Mouse (Mus musculus) CH12.LX (cell line): Measurements from ENCODE around the gene Miox. TPM values are rescaled to one million over a fixed set of nuclear protein-coding genes. Genes with fewer than 3 reads are reported as not detected.

ENCODE experiments used
- DNase-seq: peaks from one replicate; pipeline ENCODE4 v3.0.0-alpha.2; 2013; ENCODE audit errors: extremely low read depth
- H3K27ac ChIP-seq: 2 replicates; pipeline ENCODE4 v1.5.1; 2012; ENCODE audit warnings: low read depth, mild to moderate bottlenecking, control low read depth, moderate library complexity; ENCODE audit not compliant: insufficient read depth
- H3K27me3 ChIP-seq: replicated peaks from 2 replicates; pipeline ENCODE3; 2012; ENCODE audit warnings: inconsistent platforms
- H3K36me3 ChIP-seq, 2 experiments: replicated peaks in 1 of 2; 2 replicates each; pipeline versions ENCODE3 to v1.6.1; 2012; ENCODE audit warnings: inconsistent platforms in 1 of 2, low read length in 1 of 2, mild to moderate bottlenecking in 1 of 2, mixed read lengths in 1 of 2, moderate library complexity in 1 of 2; ENCODE audit not compliant: control insufficient read depth in 1 of 2, insufficient read depth in 1 of 2
- H3K4me1 ChIP-seq, 2 experiments: 2 replicates each; pipeline ENCODE4 v1.6.1; 2012; ENCODE audit warnings: inconsistent platforms in 1 of 2, moderate library complexity in 1 of 2; ENCODE audit not compliant: insufficient read depth in 2 of 2, control insufficient read depth in 1 of 2
- H3K4me2 ChIP-seq: 2 replicates; pipeline ENCODE4 v1.6.1; 2012; ENCODE audit warnings: low read depth, mild to moderate bottlenecking, control low read depth; ENCODE audit not compliant: poor library complexity, insufficient read depth, severe bottlenecking
- H3K4me3 ChIP-seq, 3 experiments: fragments of 150-350 bp in 1 of 3; sonication (generic) in 1 of 3; replicated peaks in 1 of 3; 2 replicates each; pipeline versions ENCODE3 to v1.5.1; 2011 to 2012; ENCODE audit warnings: low read depth in 2 of 3, low read length in 2 of 3, mild to moderate bottlenecking in 2 of 3, moderate library complexity in 2 of 3, control low read depth in 1 of 3, improper control_type of control experiment in 1 of 3, inconsistent platforms in 1 of 3, mixed read lengths in 1 of 3; ENCODE audit not compliant: poor library complexity in 1 of 3
- H3K79me2 ChIP-seq: replicated peaks from 2 replicates; pipeline ENCODE4 v1.6.1; 2012; ENCODE audit warnings: mild to moderate bottlenecking, moderate library complexity; ENCODE audit not compliant: control insufficient read depth, poor library complexity, insufficient read depth, severe bottlenecking; ENCODE audit errors: extremely low read depth
- H3K9ac ChIP-seq: 2 replicates; pipeline ENCODE4 v1.6.1; 2012; ENCODE audit warnings: low read depth, mild to moderate bottlenecking, control low read depth, moderate library complexity; ENCODE audit not compliant: insufficient read depth
- H3K9me3 ChIP-seq: replicated peaks from 2 replicates; pipeline ENCODE3; 2012; ENCODE audit warnings: low read length, inconsistent platforms, mixed read lengths
- BHLHE40 ChIP-seq: IDR thresholded peaks from 2 replicates; pipeline ENCODE4 v1.6.1; 2011; ENCODE audit warnings: mild to moderate bottlenecking, low read depth, low read length, improper control_type of control experiment
- CTCF ChIP-seq, 2 experiments: IDR thresholded peaks in 1 of 2; conservative IDR thresholded peaks in 1 of 2; 2 replicates each; pipeline ENCODE4 v1.5.1; 2011 to 2012; ENCODE audit warnings: low read depth in 2 of 2, low read length in 2 of 2, improper control_type of control experiment in 1 of 2, inconsistent platforms in 1 of 2, mild to moderate bottlenecking in 1 of 2, moderate library complexity in 1 of 2
- ELF1 ChIP-seq: IDR thresholded peaks from 2 replicates; pipeline ENCODE4 v1.6.1; 2014; ENCODE audit warnings: low read depth, mild to moderate bottlenecking, inconsistent platforms, low read length, improper control_type of control experiment
- GABPA ChIP-seq: IDR thresholded peaks from 2 replicates; pipeline ENCODE4 v1.6.1; 2012; ENCODE audit warnings: low read depth, low read length, improper control_type of control experiment, inconsistent platforms; ENCODE audit not compliant: insufficient replicate concordance
- HCFC1 ChIP-seq: IDR thresholded peaks from 2 replicates; pipeline ENCODE4 v1.6.1; 2012; ENCODE audit warnings: low read depth, mild to moderate bottlenecking, inconsistent platforms, low read length, improper control_type of control experiment
- JUN ChIP-seq: IDR thresholded peaks from 2 replicates; pipeline ENCODE4 v1.6.1; 2011; ENCODE audit warnings: low read depth, mild to moderate bottlenecking, low read length, improper control_type of control experiment, moderate library complexity; ENCODE audit not compliant: insufficient read depth
- JUND ChIP-seq: conservative IDR thresholded peaks from 2 replicates; pipeline ENCODE4 v1.6.1; 2011; ENCODE audit warnings: low read depth, low read length, improper control_type of control experiment
- KAT2A ChIP-seq: IDR thresholded peaks from 2 replicates; pipeline ENCODE4 v1.6.1; 2012; ENCODE audit warnings: low read length, improper control_type of control experiment, inconsistent platforms; ENCODE audit not compliant: insufficient replicate concordance
- MAFK ChIP-seq: IDR thresholded peaks from 2 replicates; pipeline ENCODE4 v1.6.1; 2011; ENCODE audit warnings: low read length, improper control_type of control experiment; ENCODE audit not compliant: insufficient replicate concordance
- MAX ChIP-seq: IDR thresholded peaks from 2 replicates; pipeline ENCODE4 v1.6.1; 2011; ENCODE audit warnings: low read length, improper control_type of control experiment
- MEF2A ChIP-seq: IDR thresholded peaks from 2 replicates; pipeline ENCODE4 v1.6.1; 2014; ENCODE audit warnings: low read depth, mild to moderate bottlenecking, inconsistent platforms, low read length, improper control_type of control experiment, borderline replicate concordance
- MYC ChIP-seq: IDR thresholded peaks from 2 replicates; pipeline ENCODE4 v1.6.1; 2011; ENCODE audit warnings: low read depth, mild to moderate bottlenecking, improper control_type of control experiment, low read length
- NELFE ChIP-seq: IDR thresholded peaks from 2 replicates; pipeline ENCODE4 v1.6.1; 2011; ENCODE audit warnings: low read depth, low read length, improper control_type of control experiment
- POLR2AphosphoS2 ChIP-seq: IDR thresholded peaks from 2 replicates; pipeline ENCODE4 v1.6.1; 2011; ENCODE audit warnings: low read depth, low read length, improper control_type of control experiment
- RAD21 ChIP-seq: IDR thresholded peaks from 2 replicates; pipeline ENCODE4 v1.6.1; 2011; ENCODE audit warnings: low read depth, mild to moderate bottlenecking, low read length, improper control_type of control experiment, moderate library complexity
- SMC3 ChIP-seq: IDR thresholded peaks from 2 replicates; pipeline ENCODE4 v1.6.1; 2011; ENCODE audit warnings: low read depth, low read length, improper control_type of control experiment
- TBP ChIP-seq: conservative IDR thresholded peaks from 2 replicates; pipeline ENCODE4 v1.6.1; 2011; ENCODE audit warnings: low read depth, low read length, improper control_type of control experiment
- TCF12 ChIP-seq: IDR thresholded peaks from 2 replicates; pipeline ENCODE4 v1.6.1; 2014; ENCODE audit warnings: low read depth, mild to moderate bottlenecking, inconsistent platforms, low read length, improper control_type of control experiment
- USF1 ChIP-seq: IDR thresholded peaks from 2 replicates; pipeline ENCODE4 v1.6.1; 2014; ENCODE audit warnings: low read depth, mild to moderate bottlenecking, inconsistent platforms, low read length, improper control_type of control experiment
- USF2 ChIP-seq: conservative IDR thresholded peaks from 2 replicates; pipeline ENCODE4 v1.6.1; 2011; ENCODE audit warnings: low read depth, low read length, improper control_type of control experiment
- ZC3H11A ChIP-seq: IDR thresholded peaks from 2 replicates; pipeline ENCODE4 v1.6.1; 2012; ENCODE audit warnings: low read depth, mild to moderate bottlenecking, inconsistent platforms, low read length, improper control_type of control experiment
- ZKSCAN1 ChIP-seq: IDR thresholded peaks from 2 replicates; pipeline ENCODE4 v1.6.1; 2012; ENCODE audit warnings: low read depth, inconsistent platforms, low read length, improper control_type of control experiment, borderline replicate concordance
- ZNF384 ChIP-seq: IDR thresholded peaks from 2 replicates; pipeline ENCODE4 v1.6.1; 2012; ENCODE audit warnings: low read depth, low read length, improper control_type of control experiment, inconsistent platforms
- dilution Hi-C: fragments of 300-500 bp; cut with MboI; formaldehyde crosslinking; loops from 2 replicates; pipeline ENCODE4 v1.14.3; 2020; ENCODE audit warnings: low sequenced_read_pairs; ENCODE audit not compliant: extremely low pct_unique_long_range_greater_than_20kb, extremely low pct_ligation_motif_present
- in situ Hi-C: fragments of 300-500 bp; cut with MboI; formaldehyde crosslinking; loops from 3 replicates; pipeline ENCODE4 v1.14.3; 2019; ENCODE audit warnings: low sequenced_read_pairs, low pct_ligation_motif_present, low pct_unique_long_range_greater_than_20kb, mixed read lengths
- polyA plus RNA-seq: library from polyadenylated mRNA; unstranded; fragments of >175 nt; gene quantifications from 2 replicates; pipeline ENCODE4 v1.2.1, GENCODE M21; 2012; ENCODE audit warnings: low read depth; ENCODE audit not compliant: insufficient read length
- total RNA-seq, 2 experiments: library from RNA; depleted of rRNA; stranded (reverse); fragments of 300-350 nt in 1 of 2; fragments of >200 nt in 1 of 2; gene quantifications; 2 replicates each; pipeline ENCODE4 v1.2.3; 2012 to 2014

Gene Miox
- total and polyA plus RNA-seq, 3 experiments, result not detected

GRCm38 (mm10) chr15:89341678-89342077 is 7.5 kb downstream of the Miox start:
- Histone ChIP-seq H3K27me3 (no peaks in the 10 kb centered on the region), H3K79me2 (no peaks in the 10 kb centered on the region), H3K9me3 (no peaks in the 10 kb centered on the region), H3K9ac (no peak overlapping the region), H3K4me1 (peaks cover 4 to 11% of the 10 kb centered on the region in 2 experiments), H3K4me3 (no peak overlapping the region), H3K4me2 (no peak overlapping the region), H3K27ac (no peak overlapping the region), H3K36me3 (no peaks in the 10 kb centered on the region)
- peak; percentile 14 for TF ChIP-seq RAD21
- no peak for TF ChIP-seq MEF2A
- TF ChIP-seq ZC3H11A, result no peak
- TF ChIP-seq CTCF (conservative IDR thresholded peaks at IDR 0.05 in 1 of 2, IDR thresholded peaks at IDR 0.05 in 1 of 2; ENCODE audit: low read depth in 2 of 2, low read length in 2 of 2), result peak in 1 of 2 experiments; percentile 43; a peak in 2 of 4 replicates
- TF ChIP-seq USF1, result no peak
- no peak for TF ChIP-seq TBP
- TF ChIP-seq TCF12, result no peak
- TF ChIP-seq GABPA, result no peak
- 0 out of 2 replicates have a peak, but pooled peaks have one; percentile 27 for TF ChIP-seq JUND
- TF ChIP-seq ZKSCAN1, result no peak
- peak; percentile 11; the same call in 1 of the 2 replicates for TF ChIP-seq SMC3
- TF ChIP-seq HCFC1, result no peak
- TF ChIP-seq USF2, result no peak
- no peak for TF ChIP-seq KAT2A
- no peak for TF ChIP-seq NELFE
- no peak for TF ChIP-seq BHLHE40
- DNase-seq, result no peak
- in situ Hi-C loops, result no loop called here
- dilution Hi-C loops, result no loop called here

- no peaks in the 10 kb centered on the region for H3K9me3 ChIP-seq
- peaks cover 4 to 11% of the 10 kb centered on the region in 2 experiments for H3K4me1 ChIP-seq
- no peaks in the 10 kb centered on the region for H3K79me2 ChIP-seq
- no peak overlapping the region for H3K27ac ChIP-seq
- H3K36me3 ChIP-seq, result peaks cover 0 to 8% of the 10 kb centered on the region in 2 experiments
- H3K9ac ChIP-seq, result no peak overlapping the region
- no peaks in the 10 kb centered on the region for H3K27me3 ChIP-seq
- H3K4me2 ChIP-seq, result no peak overlapping the region
- no peak overlapping the region for H3K4me3 ChIP-seq
- dilution Hi-C loops, result no loop called here
- in situ Hi-C loops, result no loop called here
- no peak for DNase-seq
- TF ChIP-seq MYC, result no peak
- peak; percentile 12 for TF ChIP-seq RAD21
- TF ChIP-seq ZNF384, result no peak
- no peak for TF ChIP-seq USF2
- TF ChIP-seq USF1, result no peak
- peak in 1 of 2 experiments; percentile 37; a peak in 2 of 4 replicates for TF ChIP-seq CTCF (conservative IDR thresholded peaks at IDR 0.05 in 1 of 2, IDR thresholded peaks at IDR 0.05 in 1 of 2; ENCODE audit: low read depth in 2 of 2, low read length in 2 of 2)
- no peak for TF ChIP-seq MAX
- no peak for TF ChIP-seq JUND
- TF ChIP-seq JUN, result no peak
- no peak for TF ChIP-seq POLR2AphosphoS2
- TF ChIP-seq ELF1, result no peak
- no peak for TF ChIP-seq ZC3H11A
- TF ChIP-seq NELFE, result no peak
- TF ChIP-seq MAFK, result no peak
These were observed 9.1 kb downstream of the Miox start for GRCm38 (mm10) chr15:89343325-89343724.
